Mouse (Mus musculus) limb, embryonic 10.5 days (tissue): ENCODE measurements at regions not wholly inside any gene's neighbourhood (a gene's known extent, or its start where the extent isn't known, plus 50 kb on each side); places are given as distances from the start of the nearest gene placed in this dataset.

ENCODE experiments used
- DNase-seq: peaks from one replicate; pipeline ENCODE4 v3.0.0-alpha.2; 2017; ENCODE audit warnings: low spot score
- H3K27ac ChIP-seq: fragments of 300-500 bp; sonication (generic); 2 replicates; pipeline ENCODE4 v1.5.1; 2016; ENCODE audit warnings: mild to moderate bottlenecking
- H3K27me3 ChIP-seq: fragments of 300-500 bp; sonication (generic); 2 replicates; pipeline ENCODE4 v1.6.1; 2016; ENCODE audit warnings: low read depth, mild to moderate bottlenecking; ENCODE audit not compliant: poor library complexity, severe bottlenecking
- H3K36me3 ChIP-seq: fragments of 300-500 bp; sonication (generic); 2 replicates; pipeline ENCODE4 v1.6.1; 2016; ENCODE audit warnings: mild to moderate bottlenecking, moderate library complexity
- H3K4me1 ChIP-seq: fragments of 300-500 bp; sonication (generic); 2 replicates; pipeline ENCODE4 v1.6.1; 2016
- H3K4me3 ChIP-seq: fragments of 300-500 bp; sonication (generic); 2 replicates; pipeline ENCODE4 v1.5.1; 2016; ENCODE audit warnings: mild to moderate bottlenecking, moderate library complexity
- H3K9me3 ChIP-seq: fragments of 300-500 bp; sonication (generic); replicated peaks from 2 replicates; pipeline ENCODE4 v1.6.1; 2016; ENCODE audit warnings: mild to moderate bottlenecking
- WGBS: fragments of 180-500 bp; shearing (Covaris S2); methylation state at CpG from one replicate; pipeline ENCODE4 v1.1.7; 2016; 5-methylcytosine and 5-hydroxymethylcytosine counted together

- Histone ChIP-seq H3K36me3 (no peaks in the 10 kb centered on the region), H3K9me3 (no peaks in the 10 kb centered on the region), H3K4me3 (no peak overlapping the region), H3K4me1 (no peaks in the 10 kb centered on the region), H3K27ac (no peak overlapping the region), H3K27me3 (no peaks in the 10 kb centered on the region)
- 70% methylated on average over 1 of the region's 1 CpGs for WGBS
- no peak for DNase-seq
Observed at GRCm38 (mm10) chr8:75353786-75354185, 52.6 kb downstream of the Gm10358 start.

- DNase-seq, result no peak
- Histone ChIP-seq H3K36me3 (no peaks in the 10 kb centered on the region), H3K4me3 (no peak overlapping the region), H3K27ac (no peak overlapping the region), H3K9me3 (no peaks in the 10 kb centered on the region), H3K27me3 (no peaks in the 10 kb centered on the region), H3K4me1 (no peaks in the 10 kb centered on the region)
- whole genome bisulfite sequencing, result 70% methylated on average over 1 of the region's 1 CpGs
Observed at GRCm38 (mm10) chr8:75350141-75350540, 56.2 kb downstream of the Gm10358 start.

GRCm38 (mm10) chr8:75348047-75348446, 58.3 kb downstream of the Gm10358 start:
- WGBS, result 79% methylated on average over 1 of the region's 1 CpGs
- no peaks in the 10 kb centered on the region for H3K9me3 ChIP-seq
- no peak overlapping the region for H3K27ac ChIP-seq
- H3K4me1 ChIP-seq, result no peaks in the 10 kb centered on the region
- DNase-seq, result no peak
- no peak overlapping the region for H3K4me3 ChIP-seq
- no peaks in the 10 kb centered on the region for H3K27me3 ChIP-seq
- H3K36me3 ChIP-seq, result no peaks in the 10 kb centered on the region

GRCm38 (mm10) chr8:75320614-75321013, 85.8 kb downstream of the Gm10358 start:
- H3K36me3 ChIP-seq, result no peaks in the 10 kb centered on the region
- WGBS, result 90% methylated on average over 1 of the region's 1 CpGs
- H3K4me1 ChIP-seq, result no peaks in the 10 kb centered on the region
- H3K27ac ChIP-seq, result no peak overlapping the region
- no peaks in the 10 kb centered on the region for H3K9me3 ChIP-seq
- H3K27me3 ChIP-seq, result no peaks in the 10 kb centered on the region
- no peak overlapping the region for H3K4me3 ChIP-seq
- DNase-seq, result no peak

- Histone ChIP-seq H3K4me3 (no peak overlapping the region), H3K27me3 (no peaks in the 10 kb centered on the region), H3K36me3 (no peaks in the 10 kb centered on the region), H3K4me1 (no peaks in the 10 kb centered on the region), H3K27ac (no peak overlapping the region), H3K9me3 (no peaks in the 10 kb centered on the region)
- 17% methylated on average over 4 of the region's 4 CpGs for WGBS
- DNase-seq, result no peak
Observed at GRCm38 (mm10) chr8:75318526-75318925, 87.9 kb downstream of the Gm10358 start.

GRCm38 (mm10) chr8:75315886-75316285, 90.5 kb downstream of the Gm10358 start:
- no peaks in the 10 kb centered on the region for H3K27me3 ChIP-seq
- no peaks in the 10 kb centered on the region for H3K9me3 ChIP-seq
- no peaks in the 10 kb centered on the region for H3K36me3 ChIP-seq
- no peak overlapping the region for H3K27ac ChIP-seq
- 13% methylated on average over 3 of the region's 3 CpGs for WGBS
- DNase-seq, result peak; percentile 57
- no peaks in the 10 kb centered on the region for H3K4me1 ChIP-seq
- no peak overlapping the region for H3K4me3 ChIP-seq

GRCm38 (mm10) chr8:75309463-75309862, 95.7 kb downstream of the Rasd2 start:
- Histone ChIP-seq H3K9me3 (no peaks in the 10 kb centered on the region), H3K27ac (no peak overlapping the region), H3K27me3 (no peaks in the 10 kb centered on the region), H3K4me3 (no peak overlapping the region), H3K36me3 (no peaks in the 10 kb centered on the region), H3K4me1 (no peaks in the 10 kb centered on the region)
- WGBS, result 81% methylated on average over 2 of the region's 2 CpGs
- DNase-seq, result no peak

GRCm38 (mm10) chr8:75291921-75292320, 78.2 kb downstream of the Rasd2 start:
- Histone ChIP-seq H3K27me3 (no peaks in the 10 kb centered on the region), H3K4me1 (no peaks in the 10 kb centered on the region), H3K27ac (no peak overlapping the region), H3K36me3 (no peaks in the 10 kb centered on the region), H3K4me3 (no peak overlapping the region), H3K9me3 (no peaks in the 10 kb centered on the region)
- 87% methylated on average over 3 of the region's 3 CpGs for WGBS
- DNase-seq, result no peak

GRCm38 (mm10) chr8:75289933-75290332, 76.2 kb downstream of the Rasd2 start:
- H3K27ac ChIP-seq, result no peak overlapping the region
- WGBS, result 88% methylated on average over 8 of the region's 8 CpGs
- no peak for DNase-seq
- H3K9me3 ChIP-seq, result no peaks in the 10 kb centered on the region
- no peaks in the 10 kb centered on the region for H3K36me3 ChIP-seq
- no peaks in the 10 kb centered on the region for H3K27me3 ChIP-seq
- H3K4me3 ChIP-seq, result no peak overlapping the region
- no peaks in the 10 kb centered on the region for H3K4me1 ChIP-seq
